Mouse (Mus musculus) neural tube, embryonic 15.5 days (tissue): ENCODE measurements around the gene Slc44a4. TPM values are rescaled to one million over a fixed set of nuclear protein-coding genes. Genes with fewer than 3 reads are reported as not detected.
A peak's percentile ranks its signal among the peaks of the same experiment; 100 is the strongest.

Experiments used
- ATAC-seq: fragments of 200-750 bp; cut with Nextera tagmentation; 2 replicates; pipeline ENCODE4 v1.8.0; 2017; ENCODE audit warnings: mild to moderate bottlenecking, moderate TSS enrichment, moderate library complexity; ENCODE audit not compliant: low FRiP score
- H3K27ac ChIP-seq: fragments of 300-500 bp; sonication (generic); replicated peaks from 2 replicates; pipeline ENCODE4 v1.5.1; 2015; ENCODE audit warnings: mild to moderate bottlenecking, inconsistent platforms
- H3K27me3 ChIP-seq: fragments of 300-500 bp; sonication (generic); replicated peaks from 2 replicates; pipeline ENCODE4 v1.6.1; 2015; ENCODE audit warnings: inconsistent platforms
- H3K36me3 ChIP-seq: fragments of 300-500 bp; sonication (generic); 2 replicates; pipeline ENCODE4 v1.6.1; 2015; ENCODE audit warnings: inconsistent platforms
- H3K4me1 ChIP-seq: fragments of 300-500 bp; sonication (generic); 2 replicates; pipeline ENCODE4 v1.6.1; 2015; ENCODE audit warnings: inconsistent platforms
- H3K4me2 ChIP-seq: fragments of 300-500 bp; sonication (generic); 2 replicates; pipeline ENCODE4 v1.6.1; 2015; ENCODE audit warnings: inconsistent platforms, mild to moderate bottlenecking, moderate library complexity
- H3K4me3 ChIP-seq: fragments of 300-500 bp; sonication (generic); replicated peaks from 2 replicates; pipeline ENCODE4 v1.5.1; 2015; ENCODE audit warnings: mild to moderate bottlenecking, inconsistent platforms
- H3K9ac ChIP-seq: fragments of 300-500 bp; sonication (generic); replicated peaks from 2 replicates; pipeline ENCODE4 v1.6.1; 2015; ENCODE audit warnings: mild to moderate bottlenecking, inconsistent platforms
- H3K9me3 ChIP-seq: fragments of 300-500 bp; sonication (generic); replicated peaks from 2 replicates; pipeline ENCODE4 v1.6.1; 2016; ENCODE audit warnings: inconsistent platforms
- WGBS: fragments of 180-500 bp; shearing (Covaris S2); methylation state at CpG from one replicate; pipeline ENCODE4 v1.1.7; 2015; ENCODE audit warnings: mixed read lengths; 5-methylcytosine and 5-hydroxymethylcytosine counted together
- polyA plus RNA-seq: library from polyadenylated mRNA; unstranded; fragments of >200 nt; fragmentation: Nextera tagmentation; extraction: Ambion mirVana; gene quantifications from 2 replicates; pipeline ENCODE4 v1.2.1, GENCODE M21; 2015

The Slc44a4 gene
- polyA plus RNA-seq, 1 experiment from 2014 or later, result not detected

DNA sequence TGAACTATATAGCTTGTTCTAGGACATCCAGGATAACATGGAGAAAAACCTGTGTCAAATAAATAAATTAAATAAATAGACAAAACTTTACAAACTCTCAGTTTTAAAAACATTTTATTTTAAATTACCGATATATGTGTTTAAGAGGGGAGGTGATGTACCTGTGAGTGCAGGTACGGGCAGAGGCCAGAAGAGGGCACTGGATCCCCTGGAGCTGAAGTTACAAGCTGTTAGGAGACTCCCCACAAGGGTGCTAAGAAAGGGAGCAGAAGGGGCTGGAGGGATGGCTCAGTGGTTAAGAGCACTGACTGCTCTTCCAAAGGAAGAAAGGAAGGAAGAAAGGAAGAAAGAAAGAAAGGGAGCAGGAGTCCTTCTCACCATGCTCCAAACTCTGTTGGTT is 22.9 kb upstream of the Slc44a4 start:
- Histone ChIP-seq H3K9ac (no peak overlapping the region), H3K27me3 (no peaks in the 10 kb centered on the region), H3K36me3 (no peaks in the 10 kb centered on the region), H3K9me3 (no peaks in the 10 kb centered on the region), H3K27ac (no peak overlapping the region), H3K4me2 (no peak overlapping the region), H3K4me3 (no peak overlapping the region), H3K4me1 (peaks cover 18% of the 10 kb centered on the region)
- WGBS, result 97% methylated on average over 2 of the region's 2 CpGs
- ATAC-seq, result no peak

DNA sequence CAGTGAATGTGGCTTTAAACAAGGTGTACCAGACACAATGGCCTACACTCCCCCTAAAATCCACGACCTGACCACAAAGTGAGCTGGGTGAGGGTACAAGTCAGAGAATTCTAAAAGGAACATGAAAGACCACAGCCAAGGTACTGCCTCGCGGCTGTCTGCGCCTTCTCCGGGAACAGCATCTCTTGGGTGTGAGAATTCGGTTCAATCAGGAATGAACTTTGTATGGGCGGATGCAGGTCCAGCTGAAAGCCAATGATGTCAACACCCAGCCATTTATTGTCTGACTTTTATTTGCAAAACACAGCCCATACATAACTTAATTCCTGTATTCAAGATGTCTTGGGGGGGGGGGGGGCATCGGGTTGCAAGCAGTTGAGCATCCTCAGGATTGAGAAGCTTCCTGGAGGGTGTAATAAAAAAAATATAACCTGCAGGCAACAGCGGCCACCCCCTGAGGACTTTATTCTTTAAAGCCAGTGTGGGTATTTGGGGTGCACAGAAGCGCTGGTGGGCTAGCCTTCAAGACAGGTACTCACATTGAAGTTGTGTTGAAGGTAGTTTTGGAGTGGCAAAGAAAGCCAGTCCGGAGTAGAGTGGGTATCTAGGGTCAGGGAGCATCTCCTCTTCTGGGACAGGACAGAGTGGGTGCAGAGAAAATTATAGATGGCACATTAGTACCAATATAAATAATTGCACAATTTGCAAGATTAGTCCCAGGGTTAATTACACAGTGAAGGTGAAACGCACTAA is 21.0 kb upstream of the Slc44a4 start:
- no peaks in the 10 kb centered on the region for H3K9me3 ChIP-seq
- 70% methylated on average over 12 of the region's 12 CpGs for WGBS
- peak overlapping the region; percentile 95 for H3K27ac ChIP-seq
- H3K9ac ChIP-seq, result no peak overlapping the region
- H3K36me3 ChIP-seq, result no peaks in the 10 kb centered on the region
- no peaks in the 10 kb centered on the region for H3K27me3 ChIP-seq
- peak overlapping the region; percentile 71 for H3K4me3 ChIP-seq
- H3K4me1 ChIP-seq, result peaks cover 34% of the 10 kb centered on the region
- ATAC-seq, result no peak
- peak overlapping the region; percentile 98 for H3K4me2 ChIP-seq

DNA sequence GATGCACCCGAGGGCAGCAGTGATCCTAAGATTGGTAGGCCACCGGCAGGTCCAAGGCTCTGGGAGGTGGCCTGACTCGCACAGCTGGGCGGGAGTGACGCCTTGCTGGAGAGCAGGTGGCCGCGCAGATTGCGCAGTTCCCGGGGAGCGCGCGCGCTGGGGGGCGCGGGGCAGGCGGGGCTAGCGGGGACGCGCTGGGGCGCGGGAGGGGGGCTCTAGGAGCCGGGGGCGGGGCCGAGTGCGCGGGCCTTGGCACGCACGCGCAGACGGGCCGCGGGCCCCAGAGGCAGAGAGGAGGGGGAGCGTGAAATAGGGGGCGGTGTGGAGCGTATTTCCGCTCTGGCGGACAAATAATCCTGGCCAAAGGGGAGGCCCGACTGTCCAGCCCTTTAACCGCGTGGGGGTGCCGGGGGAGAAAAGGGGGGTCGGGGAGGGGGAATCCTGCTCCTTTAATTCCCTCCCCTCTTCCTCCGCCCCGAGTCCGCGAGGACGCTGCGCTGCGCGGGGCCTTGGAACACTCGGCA is 20.1 kb upstream of the Slc44a4 start:
- Histone ChIP-seq H3K27ac (peak overlapping the region; percentile 95), H3K4me2 (peak overlapping the region; percentile 98), H3K4me3 (peak overlapping the region; percentile 71), H3K9ac (peak overlapping the region; percentile 93), H3K27me3 (no peaks in the 10 kb centered on the region), H3K9me3 (no peaks in the 10 kb centered on the region), H3K36me3 (no peaks in the 10 kb centered on the region), H3K4me1 (peaks cover 34% of the 10 kb centered on the region)
- WGBS, result under 1% methylated on average over 39 of the region's 51 CpGs
- peak; percentile 91 for ATAC-seq

DNA sequence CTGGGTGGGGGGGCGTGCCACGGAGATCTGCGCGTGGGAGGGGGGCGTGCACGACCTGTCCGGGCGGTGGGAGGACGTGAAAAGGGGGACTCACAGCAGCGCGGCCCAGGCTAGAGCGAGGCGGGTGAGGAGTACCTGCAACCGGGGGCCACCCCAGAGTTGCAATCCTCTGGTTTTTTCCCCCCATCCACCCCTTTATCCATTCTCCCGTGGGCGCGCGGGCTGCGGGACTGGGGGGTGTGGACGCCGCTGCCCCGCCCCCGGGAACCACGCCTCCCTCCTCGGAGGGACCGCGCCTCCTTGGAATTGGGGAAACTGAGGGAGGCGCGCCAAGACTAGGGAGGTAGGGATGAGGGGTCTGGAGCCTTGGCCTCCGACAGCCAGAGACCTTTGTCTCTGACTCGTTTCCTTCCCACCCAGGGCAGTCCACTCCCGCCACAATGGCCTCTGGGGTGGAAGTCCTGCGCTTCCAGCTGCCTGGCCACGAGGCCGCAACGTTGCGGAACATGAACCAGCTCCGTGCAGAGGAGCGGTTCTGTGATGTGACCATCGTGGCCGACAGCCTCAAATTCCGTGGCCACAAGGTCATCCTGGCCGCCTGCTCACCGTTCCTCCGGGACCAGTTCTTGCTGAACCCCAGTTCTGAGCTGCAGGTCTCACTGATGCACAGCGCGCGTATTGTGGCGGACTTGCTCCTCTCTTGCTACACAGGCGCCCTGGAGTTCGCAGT is 19.3 kb upstream of the Slc44a4 start:
- no peaks in the 10 kb centered on the region for H3K27me3 ChIP-seq
- peak; percentile 36 for ATAC-seq
- H3K9me3 ChIP-seq, result no peaks in the 10 kb centered on the region
- peak overlapping the region; percentile 93 for H3K9ac ChIP-seq
- no peaks in the 10 kb centered on the region for H3K36me3 ChIP-seq
- 6% methylated on average over 45 of the region's 51 CpGs for WGBS
- H3K4me3 ChIP-seq, result peak overlapping the region; percentile 71
- peak overlapping the region; percentile 95 for H3K27ac ChIP-seq
- peaks cover 36% of the 10 kb centered on the region for H3K4me1 ChIP-seq
- peak overlapping the region; percentile 98 for H3K4me2 ChIP-seq

DNA sequence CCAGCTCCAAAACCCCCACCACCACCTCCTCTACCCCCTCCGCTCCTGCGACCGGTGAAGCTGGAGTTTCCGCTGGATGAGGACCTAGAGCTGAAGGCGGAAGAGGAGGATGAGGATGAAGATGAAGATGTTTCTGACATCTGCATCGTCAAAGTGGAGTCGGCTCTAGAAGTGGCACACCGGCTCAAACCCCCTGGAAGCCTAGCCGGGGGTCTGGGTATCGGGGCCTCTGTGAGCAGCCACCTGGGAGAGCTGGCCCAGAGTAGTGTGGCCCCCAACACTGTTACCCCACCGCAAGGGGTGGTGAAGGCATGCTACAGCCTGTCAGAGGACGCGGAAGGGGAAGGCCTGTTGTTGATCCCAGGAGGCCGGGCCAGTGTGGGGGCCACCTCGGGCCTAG is 18.5 kb upstream of the Slc44a4 start:
- Histone ChIP-seq H3K9me3 (no peaks in the 10 kb centered on the region), H3K27ac (peak overlapping the region; percentile 95), H3K4me1 (peaks cover 44% of the 10 kb centered on the region), H3K36me3 (no peaks in the 10 kb centered on the region), H3K27me3 (no peaks in the 10 kb centered on the region), H3K4me2 (peak overlapping the region; percentile 98), H3K4me3 (peak overlapping the region; percentile 71), H3K9ac (peak overlapping the region; percentile 93)
- no peak for ATAC-seq
- 90% methylated on average over 15 of the region's 15 CpGs for WGBS

DNA sequence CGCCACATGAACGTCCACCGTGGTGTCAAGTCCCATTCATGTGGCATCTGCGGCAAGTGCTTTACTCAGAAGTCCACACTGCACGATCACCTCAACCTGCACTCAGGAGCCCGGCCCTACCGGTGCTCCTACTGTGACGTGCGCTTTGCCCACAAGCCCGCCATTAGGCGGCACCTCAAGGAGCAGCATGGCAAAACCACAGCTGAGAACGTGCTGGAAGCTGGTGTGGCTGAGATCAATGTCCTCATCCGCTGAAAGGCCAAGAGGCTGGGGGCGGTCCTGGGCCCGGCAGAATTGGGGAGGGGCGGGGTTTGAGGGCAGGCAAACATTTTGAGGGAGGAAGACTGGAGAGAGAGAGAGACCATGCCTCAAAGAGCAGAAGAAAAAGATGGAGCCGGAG is 17.9 kb upstream of the Slc44a4 start:
- H3K27ac ChIP-seq, result 0 out of 2 replicates have a peak overlapping the region, but pooled peaks have one; percentile 1
- H3K9ac ChIP-seq, result no peak overlapping the region

DNA sequence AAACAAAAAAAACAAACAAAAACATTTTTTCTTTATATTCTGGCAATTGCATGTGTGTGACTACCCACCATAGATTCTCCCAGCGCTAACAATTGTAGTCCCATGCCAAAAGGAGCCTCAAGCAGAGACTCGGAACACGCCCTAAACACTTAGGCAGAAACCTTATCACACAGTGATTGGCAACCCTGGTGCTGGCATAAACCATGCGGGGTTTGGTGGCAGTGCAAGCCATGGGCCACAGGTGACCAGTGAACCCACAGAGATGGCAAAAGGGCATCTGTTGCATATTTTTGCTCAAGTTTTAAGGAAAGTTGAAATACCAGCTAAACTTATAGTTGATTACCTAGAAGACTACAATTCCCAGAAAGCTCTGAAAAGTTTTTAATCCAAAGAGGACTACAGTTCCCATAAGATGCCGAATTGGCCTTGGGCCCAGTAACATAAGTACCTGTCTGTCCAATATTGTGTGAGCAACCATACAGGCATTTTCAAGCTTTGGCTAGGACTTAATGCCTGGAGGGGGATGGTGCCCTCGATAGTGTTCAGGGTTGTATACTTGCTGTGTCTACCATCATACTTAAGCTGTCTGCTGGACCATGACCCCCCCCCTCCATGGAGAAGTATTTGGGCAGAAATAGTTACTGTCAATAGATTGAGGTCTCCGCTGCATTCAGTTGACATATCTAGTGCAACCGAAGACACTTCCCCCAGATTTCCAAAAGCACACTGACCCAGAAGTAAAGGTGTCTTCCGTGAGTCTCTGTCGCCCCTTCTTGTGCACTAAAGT is 16.7 kb upstream of the Slc44a4 start:
- Histone ChIP-seq H3K4me1 (peaks cover 49% of the 10 kb centered on the region), H3K9me3 (no peaks in the 10 kb centered on the region), H3K27ac (peak overlapping the region; percentile 97), H3K9ac (peak overlapping the region; percentile 95), H3K27me3 (no peaks in the 10 kb centered on the region), H3K4me2 (peak overlapping the region; percentile 98), H3K36me3 (peaks cover 6% of the 10 kb centered on the region), H3K4me3 (peak overlapping the region; percentile 86)
- ATAC-seq, result no peak
- WGBS, result 20% methylated on average over 10 of the region's 10 CpGs

More for the DNA sequence above, 17.9 kb upstream of the Slc44a4 start:
- Histone ChIP-seq H3K4me1 (peaks cover 49% of the 10 kb centered on the region), H3K36me3 (no peaks in the 10 kb centered on the region), H3K4me3 (peak overlapping the region; percentile 71), H3K4me2 (peak overlapping the region; percentile 98), H3K27me3 (no peaks in the 10 kb centered on the region), H3K9me3 (no peaks in the 10 kb centered on the region)
- no peak for ATAC-seq
- 85% methylated on average over 17 of the region's 17 CpGs for WGBS

DNA sequence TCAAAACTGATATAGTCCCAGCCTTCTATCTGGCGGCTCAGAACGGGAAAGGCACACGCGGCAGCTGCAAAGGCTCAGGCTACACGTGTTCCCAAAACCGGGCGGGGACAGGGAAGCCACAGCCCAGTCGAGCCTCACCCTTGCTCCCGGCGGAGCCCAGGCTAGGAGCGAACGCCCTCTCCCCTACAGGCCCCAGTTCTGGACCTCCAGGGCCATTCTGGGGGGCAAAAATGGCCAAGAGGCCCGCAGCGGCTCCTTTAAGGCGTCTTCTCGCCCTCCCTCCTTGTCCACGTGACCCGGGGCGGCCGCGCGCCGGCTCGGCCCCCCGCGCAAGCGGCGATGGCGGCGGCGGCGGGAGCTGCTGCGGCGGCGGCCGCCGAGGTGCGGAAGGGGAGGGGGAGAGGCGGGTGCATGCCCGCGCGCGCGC is 16.1 kb upstream of the Slc44a4 start, which contains the start of the genes C2 and Ehmt2:
Gene C2 (minus strand): TSS at position 106 of the 427 bp plus-strand sequence.
Gene Ehmt2 (plus strand): TSS at position 310 of the 427 bp plus-strand sequence.
- peak within 1 kb of the TSS; percentile 98 for H3K4me2 ChIP-seq
- H3K4me1 ChIP-seq, result peaks cover 49% of the 10 kb centered on the region
- 0% methylated on average over 24 of the region's 44 CpGs for WGBS
- peaks cover 12% of the 10 kb centered on the region for H3K36me3 ChIP-seq
- peak within 1 kb of the TSS; percentile 95 for H3K9ac ChIP-seq
- H3K27ac ChIP-seq, result peak within 1 kb of the TSS; percentile 97
- H3K27me3 ChIP-seq, result no peaks in the 10 kb centered on the region
- peak within 1 kb of the TSS; percentile 86 for H3K4me3 ChIP-seq
- no peaks in the 10 kb centered on the region for H3K9me3 ChIP-seq
- ATAC-seq, result peak; percentile 30

DNA sequence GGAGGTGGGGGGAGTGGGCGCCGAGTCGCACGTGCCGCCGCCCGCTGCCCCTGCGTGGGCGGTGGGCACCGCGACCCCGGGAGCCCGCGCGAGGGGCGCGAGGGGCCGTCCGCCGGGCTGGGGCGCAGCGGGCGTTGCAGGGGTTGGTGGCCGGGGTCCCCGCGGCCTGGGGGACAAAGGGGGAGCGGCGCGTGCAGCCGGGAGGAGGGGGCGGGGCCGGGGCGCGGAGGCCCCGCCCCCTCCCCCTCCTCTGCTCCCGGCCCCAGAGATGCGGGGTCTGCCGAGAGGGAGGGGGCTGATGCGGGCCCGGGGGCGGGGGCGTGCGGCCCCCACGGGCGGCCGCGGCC is 15.6 kb upstream of the Slc44a4 start:
- no CpG with 5 or more reads among the region's 47 CpGs for WGBS
- Histone ChIP-seq H3K4me1 (peaks cover 45% of the 10 kb centered on the region), H3K9me3 (no peaks in the 10 kb centered on the region), H3K4me3 (peak overlapping the region; percentile 86), H3K36me3 (peaks cover 17% of the 10 kb centered on the region), H3K27ac (peak overlapping the region; percentile 97), H3K4me2 (peak overlapping the region; percentile 98), H3K27me3 (no peaks in the 10 kb centered on the region), H3K9ac (peak overlapping the region; percentile 95)
- peak; percentile 12; the same call in 1 of the 2 replicates for ATAC-seq

DNA sequence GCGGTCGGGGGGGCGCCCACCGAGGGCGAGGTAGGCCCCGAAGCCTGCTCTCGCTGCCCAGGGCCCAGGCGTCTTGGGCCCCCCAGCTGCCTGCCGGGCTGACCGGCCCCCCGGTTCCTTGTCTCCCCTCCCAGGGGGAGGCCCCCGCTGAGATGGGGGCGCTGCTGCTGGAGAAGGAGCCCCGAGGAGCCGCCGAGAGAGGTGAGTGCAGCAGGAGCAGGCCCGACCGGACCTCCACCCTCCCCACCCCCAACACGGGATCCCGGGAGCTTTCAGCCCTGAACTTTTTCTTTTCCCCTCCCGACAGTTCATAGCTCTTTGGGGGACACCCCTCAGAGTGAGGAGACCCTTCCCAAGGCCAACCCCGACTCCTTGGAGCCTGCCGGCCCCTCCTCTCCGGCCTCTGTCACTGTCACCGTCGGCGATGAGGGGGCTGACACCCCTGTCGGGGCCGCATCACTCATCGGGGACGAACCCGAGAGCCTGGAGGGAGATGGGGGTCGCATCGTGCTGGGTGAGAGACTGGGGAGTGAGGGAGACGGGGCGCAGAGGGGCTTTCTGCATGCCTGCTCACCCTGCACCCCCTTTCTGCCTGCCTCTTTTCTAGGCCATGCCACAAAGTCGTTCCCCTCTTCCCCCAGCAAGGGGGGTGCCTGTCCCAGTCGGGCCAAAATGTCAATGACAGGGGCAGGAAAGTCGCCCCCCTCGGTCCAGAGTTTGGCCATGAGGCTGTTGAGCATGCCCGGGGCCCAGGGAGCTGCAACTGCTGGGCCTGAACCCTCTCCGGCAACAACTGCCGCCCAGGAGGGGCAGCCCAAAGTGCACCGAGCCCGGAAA is 15.0 kb upstream of the Slc44a4 start:
- H3K4me3 ChIP-seq, result peak overlapping the region; percentile 86
- WGBS, result 0% methylated on average over 32 of the region's 45 CpGs
- H3K36me3 ChIP-seq, result peaks cover 23% of the 10 kb centered on the region
- peak overlapping the region; percentile 97 for H3K27ac ChIP-seq
- H3K9me3 ChIP-seq, result no peaks in the 10 kb centered on the region
- no peak for ATAC-seq
- peak overlapping the region; percentile 98 for H3K4me2 ChIP-seq
- peak overlapping the region; percentile 95 for H3K9ac ChIP-seq
- peaks cover 42% of the 10 kb centered on the region for H3K4me1 ChIP-seq
- H3K27me3 ChIP-seq, result no peaks in the 10 kb centered on the region
